Mouse (Mus musculus) neural tube, embryonic 14.5 days (tissue): ENCODE data around the gene Hhat. TPM values are rescaled to one million over a fixed set of nuclear protein-coding genes. Genes with fewer than 3 reads are reported as not detected.

Experiments
- ATAC-seq: fragments of 200-750 bp; cut with Nextera tagmentation; 2 replicates; pipeline ENCODE4 v1.8.0; 2017; ENCODE audit warnings: low read depth, mild to moderate bottlenecking, moderate TSS enrichment, moderate library complexity
- H3K27ac ChIP-seq: fragments of 300-500 bp; sonication (generic); 2 replicates; pipeline ENCODE4 v1.5.1; 2014; ENCODE audit warnings: low read depth, mild to moderate bottlenecking, control low read depth, low read length, moderate library complexity, mixed read lengths
- H3K27me3 ChIP-seq: fragments of 300-500 bp; sonication (generic); 2 replicates; pipeline ENCODE4 v1.6.1; 2014; ENCODE audit warnings: low read length; ENCODE audit not compliant: control insufficient read depth, insufficient read depth
- H3K36me3 ChIP-seq: fragments of 300-500 bp; sonication (generic); 2 replicates; pipeline ENCODE4 v1.6.1; 2014; ENCODE audit warnings: low read length, mixed read lengths; ENCODE audit not compliant: control insufficient read depth, insufficient read depth
- H3K4me1 ChIP-seq: fragments of 300-500 bp; sonication (generic); 2 replicates; pipeline ENCODE4 v1.6.1; 2014; ENCODE audit warnings: low read length; ENCODE audit not compliant: control insufficient read depth, insufficient read depth
- H3K4me2 ChIP-seq: fragments of 300-500 bp; sonication (generic); 2 replicates; pipeline ENCODE4 v1.6.1; 2014; ENCODE audit warnings: mild to moderate bottlenecking, low read depth, low read length, control low read depth
- H3K4me3 ChIP-seq: fragments of 300-500 bp; sonication (generic); 2 replicates; pipeline ENCODE4 v1.5.1; 2014; ENCODE audit warnings: low read depth, low read length, control low read depth, mixed read lengths
- H3K9ac ChIP-seq: fragments of 300-500 bp; sonication (generic); replicated peaks from 2 replicates; pipeline ENCODE4 v1.6.1; 2014; ENCODE audit warnings: low read depth, mild to moderate bottlenecking, control low read depth, low read length, mixed read lengths
- H3K9me3 ChIP-seq: fragments of 300-500 bp; sonication (generic); 2 replicates; pipeline ENCODE4 v1.6.1; 2016; ENCODE audit warnings: low read length; ENCODE audit not compliant: control insufficient read depth
- WGBS: fragments of 180-500 bp; shearing (Covaris S2); extraction: QIAGEN DNeasy Blood & Tissue Kit; methylation state at CpG from one replicate; pipeline ENCODE4 v1.1.7; 2014; 5-methylcytosine and 5-hydroxymethylcytosine counted together
- polyA plus RNA-seq: library from polyadenylated mRNA; unstranded; fragments of >200 nt; fragmentation: Nextera tagmentation; extraction: Ambion mirVana; gene quantifications from 2 replicates; pipeline ENCODE4 v1.2.1, GENCODE M21; 2014

Gene Hhat
- polyA plus RNA-seq, 1 experiment from 2014 or later, result 3.1 TPM

DNA sequence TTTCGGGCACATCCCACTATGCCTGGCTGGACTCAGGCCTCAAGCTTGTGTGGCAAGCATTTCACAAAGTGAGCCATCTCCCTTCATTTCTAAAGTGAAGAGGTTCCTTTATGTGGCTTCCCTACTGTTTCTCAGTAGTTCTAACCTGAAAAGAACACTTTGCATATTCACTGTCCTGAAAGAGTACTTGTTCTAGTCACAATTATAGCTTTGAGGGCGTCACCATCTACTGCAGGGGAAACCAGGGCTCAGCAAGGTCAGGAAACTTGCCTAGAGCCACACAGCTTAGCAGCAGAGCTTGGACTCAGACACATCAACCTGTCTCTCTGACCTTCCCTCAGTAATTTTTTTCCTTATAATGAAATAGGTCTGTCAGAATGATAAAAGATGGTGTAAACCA lies 6.5 kb downstream of the Hhat start:
- Histone ChIP-seq H3K4me3 (no peak overlapping the region), H3K36me3 (no peaks in the 10 kb centered on the region), H3K27me3 (no peaks in the 10 kb centered on the region), H3K9me3 (no peaks in the 10 kb centered on the region), H3K4me2 (no peak overlapping the region), H3K27ac (no peak overlapping the region), H3K9ac (no peak overlapping the region), H3K4me1 (no peaks in the 10 kb centered on the region)
- 64% methylated on average over 2 of the region's 2 CpGs for WGBS
- ATAC-seq, result no peak

DNA sequence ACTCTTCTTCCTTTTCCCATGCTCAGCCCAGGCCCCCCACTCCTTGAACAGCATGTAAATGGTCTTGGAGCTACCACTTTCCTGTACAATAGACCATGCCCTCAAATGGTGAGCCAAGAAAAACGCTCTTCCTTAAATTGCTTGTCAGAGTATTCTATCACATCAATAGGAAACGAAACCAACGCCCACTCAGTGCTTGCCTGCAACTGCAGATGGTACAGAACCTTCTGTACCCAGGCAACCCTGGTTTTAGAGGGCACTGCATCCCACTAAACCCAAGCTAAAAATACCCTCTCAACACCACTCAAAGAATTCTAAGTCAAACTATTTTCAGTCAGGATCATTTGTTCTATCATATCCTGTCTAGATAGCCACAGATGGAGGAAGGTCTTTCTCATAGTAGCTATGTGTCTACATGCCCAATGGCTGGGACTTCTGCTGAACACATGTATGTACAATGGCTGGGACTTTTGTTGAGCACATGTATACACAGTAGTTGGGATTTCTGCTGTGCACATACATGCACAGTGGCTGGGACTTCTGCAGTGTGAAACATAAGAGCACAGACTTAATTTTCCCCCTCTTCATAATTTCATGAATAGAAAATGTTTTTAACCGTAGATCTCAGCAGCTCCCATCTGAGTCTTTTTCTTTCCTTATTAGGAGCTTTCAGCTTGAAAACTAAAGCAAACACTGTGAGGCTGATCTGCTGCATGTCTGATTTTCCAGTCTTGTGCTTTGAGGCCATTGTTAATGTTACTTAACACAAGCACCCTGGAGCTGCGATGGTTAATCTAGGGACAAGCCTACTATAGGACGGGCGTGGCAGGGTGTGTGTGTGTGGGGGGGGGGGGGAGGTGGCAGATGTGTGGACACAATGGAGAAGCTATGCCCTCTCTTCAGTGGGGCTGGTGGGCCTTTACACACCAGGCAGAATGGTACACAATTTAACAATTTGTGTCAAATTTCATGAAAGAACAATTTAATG lies 7.8 kb downstream of the Hhat start:
- Histone ChIP-seq H3K36me3 (no peaks in the 10 kb centered on the region), H3K9me3 (no peaks in the 10 kb centered on the region), H3K27me3 (no peaks in the 10 kb centered on the region), H3K27ac (no peak overlapping the region), H3K4me3 (no peak overlapping the region), H3K4me2 (no peak overlapping the region), H3K4me1 (no peaks in the 10 kb centered on the region), H3K9ac (no peak overlapping the region)
- no peak for ATAC-seq
- WGBS, result 74% methylated on average over 7 of the region's 7 CpGs

DNA sequence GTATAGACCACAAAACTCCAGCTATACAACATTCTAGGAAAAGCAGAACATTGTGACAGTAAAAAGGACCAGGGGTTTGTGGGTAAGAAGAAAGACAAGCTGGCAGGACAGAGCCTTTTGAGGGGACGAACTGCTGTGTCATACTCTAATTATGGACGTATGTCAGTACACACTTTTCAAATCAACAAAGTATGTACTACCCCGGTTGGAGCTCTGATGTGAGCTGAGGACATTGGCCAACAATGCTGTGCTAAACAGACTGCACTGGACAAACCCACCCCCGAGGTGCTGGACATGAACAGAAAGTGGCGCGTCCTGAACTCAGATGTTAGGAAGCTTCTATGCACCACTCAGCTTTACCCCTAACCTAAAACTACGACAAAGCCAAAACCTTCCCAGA lies 14.3 kb downstream of the Hhat start:
- Histone ChIP-seq H3K9me3 (no peaks in the 10 kb centered on the region), H3K27ac (no peak overlapping the region), H3K4me2 (no peak overlapping the region), H3K9ac (no peak overlapping the region), H3K4me1 (peaks cover 17% of the 10 kb centered on the region), H3K36me3 (no peaks in the 10 kb centered on the region), H3K4me3 (no peak overlapping the region), H3K27me3 (no peaks in the 10 kb centered on the region)
- 89% methylated on average over 7 of the region's 7 CpGs for WGBS
- no peak for ATAC-seq

DNA sequence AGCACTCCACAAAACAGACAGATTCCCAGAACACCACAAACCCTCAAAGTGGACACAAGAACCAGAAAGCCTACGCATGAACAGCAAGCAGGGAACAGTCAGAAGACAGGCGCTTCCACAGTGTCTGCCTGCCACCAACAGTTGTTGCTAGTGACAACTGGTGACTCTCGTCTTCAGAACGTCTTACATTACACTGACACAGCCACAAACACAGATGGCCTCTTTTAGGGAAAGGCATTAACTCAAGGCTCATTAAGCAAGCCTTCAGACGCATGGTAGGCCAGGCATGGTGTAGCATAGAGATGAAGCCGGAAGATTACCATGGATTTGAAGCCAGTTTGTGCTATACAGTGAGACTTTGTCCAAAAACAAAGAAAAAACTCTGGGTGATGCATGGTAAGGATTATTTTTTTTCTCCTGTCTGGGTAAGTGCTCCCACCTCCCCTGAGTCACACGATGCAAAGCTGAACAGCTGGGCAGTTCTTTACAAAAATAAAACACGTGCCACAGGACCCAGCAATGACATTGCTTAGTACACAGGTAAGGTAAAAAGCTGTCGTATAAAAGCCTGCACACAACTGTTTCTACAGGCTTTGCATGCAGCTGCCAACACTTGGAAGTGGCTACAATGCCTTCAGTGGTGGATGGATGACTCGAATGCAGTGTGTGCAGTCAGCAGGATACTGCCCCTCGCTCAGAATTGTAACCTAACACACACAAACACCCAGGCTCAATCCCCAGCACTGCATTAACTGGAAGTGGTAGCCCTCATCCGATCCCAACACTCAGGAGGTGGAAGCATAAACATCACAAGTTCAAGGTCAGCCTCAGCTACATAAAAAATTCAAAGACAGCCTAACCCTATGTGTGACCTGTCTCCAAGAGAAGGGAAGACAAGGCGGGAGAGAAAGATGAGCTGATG lies 15.1 kb downstream of the Hhat start:
- Histone ChIP-seq H3K36me3 (no peaks in the 10 kb centered on the region), H3K27ac (peak overlapping the region; percentile 4), H3K4me3 (no peak overlapping the region), H3K4me2 (0 out of 2 replicates have a peak overlapping the region, but pooled peaks have one; percentile 14), H3K9ac (no peak overlapping the region), H3K9me3 (no peaks in the 10 kb centered on the region), H3K4me1 (peaks cover 17% of the 10 kb centered on the region), H3K27me3 (no peaks in the 10 kb centered on the region)
- 26% methylated on average over 13 of the region's 13 CpGs for WGBS
- peak; percentile 93 for ATAC-seq

DNA sequence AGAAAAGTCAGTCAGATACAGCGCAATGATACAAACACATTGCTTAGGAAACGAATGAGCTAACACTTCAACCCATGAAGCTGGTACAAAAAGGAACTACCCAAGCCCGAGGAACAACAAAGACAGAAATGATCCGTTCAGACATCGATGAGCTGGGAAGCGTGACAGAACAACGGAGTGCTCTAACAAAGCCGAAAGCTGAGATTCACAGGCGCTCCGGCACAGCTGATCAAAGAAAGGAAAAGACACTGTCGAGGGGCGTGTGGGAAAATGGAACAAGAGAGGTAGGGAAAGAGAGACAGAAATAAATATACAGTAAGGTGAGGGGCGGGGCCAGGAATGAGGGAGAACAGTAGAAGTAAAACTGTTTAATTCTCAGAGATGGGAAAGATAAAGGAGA lies 15.8 kb downstream of the Hhat start:
- ATAC-seq, result peak; percentile 23; the same call in 1 of the 2 replicates
- 28% methylated on average over 13 of the region's 13 CpGs for WGBS
- no peaks in the 10 kb centered on the region for H3K9me3 ChIP-seq
- 0 out of 2 replicates have a peak overlapping the region, but pooled peaks have one; percentile 14 for H3K4me2 ChIP-seq
- no peak overlapping the region for H3K4me3 ChIP-seq
- H3K4me1 ChIP-seq, result peaks cover 17% of the 10 kb centered on the region
- H3K27me3 ChIP-seq, result no peaks in the 10 kb centered on the region
- H3K36me3 ChIP-seq, result no peaks in the 10 kb centered on the region
- peak overlapping the region; percentile 4; the same call in 1 of the 2 replicates for H3K27ac ChIP-seq
- H3K9ac ChIP-seq, result no peak overlapping the region

DNA sequence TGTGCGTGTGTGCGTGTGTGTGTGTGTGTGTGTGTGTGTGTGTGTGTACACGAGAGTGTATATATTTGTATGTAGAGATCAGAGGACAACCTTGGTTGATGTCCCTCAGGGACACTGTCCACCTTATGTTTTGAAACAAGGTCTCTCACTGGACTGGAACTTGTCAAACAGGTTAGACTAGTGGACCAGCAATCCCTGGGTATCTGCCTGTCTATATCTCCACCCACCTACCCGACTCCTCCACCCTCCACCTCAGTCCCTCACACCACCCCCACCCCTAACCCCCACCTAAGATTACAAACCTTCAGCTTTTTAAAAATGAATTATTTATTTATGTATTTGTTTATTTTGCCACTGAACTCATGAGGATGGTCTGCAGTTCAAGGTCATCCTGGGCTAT lies 16.8 kb downstream of the Hhat start:
- no peak overlapping the region for H3K27ac ChIP-seq
- no peaks in the 10 kb centered on the region for H3K27me3 ChIP-seq
- no peak overlapping the region for H3K4me3 ChIP-seq
- peaks cover 17% of the 10 kb centered on the region for H3K4me1 ChIP-seq
- no peaks in the 10 kb centered on the region for H3K36me3 ChIP-seq
- WGBS, result 94% methylated on average over 4 of the region's 4 CpGs
- no peaks in the 10 kb centered on the region for H3K9me3 ChIP-seq
- no peak overlapping the region for H3K4me2 ChIP-seq
- no peak overlapping the region for H3K9ac ChIP-seq
- no peak for ATAC-seq

DNA sequence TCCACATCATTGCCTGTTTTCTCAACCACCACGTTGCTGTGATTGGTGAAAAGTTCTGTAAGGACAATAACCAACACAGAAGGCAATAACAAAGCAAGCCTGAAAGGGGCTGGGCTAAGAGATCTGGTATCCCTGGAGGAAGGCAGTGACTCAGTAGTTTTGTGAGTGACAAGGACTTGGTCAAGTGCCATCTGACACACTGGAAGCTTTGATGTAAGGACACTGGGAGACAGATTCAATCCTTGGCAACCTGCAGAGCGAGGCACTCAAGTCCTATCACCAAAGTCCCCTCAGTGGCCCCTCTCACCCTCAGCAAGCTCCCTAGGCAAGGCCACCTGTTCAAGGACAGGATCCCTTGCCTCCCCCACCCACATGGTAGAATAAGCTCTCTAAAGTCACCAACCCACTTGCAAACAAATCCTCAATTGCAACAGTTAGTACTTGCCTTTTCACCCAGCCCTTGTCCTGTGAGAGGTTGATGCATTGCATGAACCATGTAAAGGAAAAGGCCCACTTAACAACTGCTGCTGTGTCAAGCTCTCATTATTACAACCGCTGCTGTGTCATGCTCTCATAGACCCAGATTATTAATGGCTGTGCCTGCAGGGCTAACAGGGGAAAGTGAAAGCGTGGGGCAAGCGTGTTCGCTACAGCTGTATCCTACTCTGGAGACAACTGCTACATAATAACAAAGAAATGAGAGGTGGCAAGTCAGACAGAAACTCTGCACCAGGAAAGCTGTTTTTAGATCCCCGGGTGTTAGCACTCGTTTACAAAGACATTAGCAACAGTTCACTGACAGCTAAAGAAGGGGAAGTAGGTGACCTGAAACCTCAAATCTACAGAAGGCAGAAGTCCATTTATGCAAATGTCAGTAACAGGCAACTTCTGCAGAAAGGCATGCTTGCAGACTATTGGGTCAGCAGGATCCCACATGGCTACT lies 18.1 kb downstream of the Hhat start:
- 0 out of 2 replicates have a peak overlapping the region, but pooled peaks have one; percentile 7 for H3K4me2 ChIP-seq
- no peak overlapping the region for H3K4me3 ChIP-seq
- 12% methylated on average over 8 of the region's 8 CpGs for WGBS
- peaks cover 17% of the 10 kb centered on the region for H3K4me1 ChIP-seq
- H3K27me3 ChIP-seq, result no peaks in the 10 kb centered on the region
- no peaks in the 10 kb centered on the region for H3K36me3 ChIP-seq
- no peak for ATAC-seq
- H3K9me3 ChIP-seq, result no peaks in the 10 kb centered on the region
- peak overlapping the region; percentile 52 for H3K27ac ChIP-seq
- H3K9ac ChIP-seq, result no peak overlapping the region

DNA sequence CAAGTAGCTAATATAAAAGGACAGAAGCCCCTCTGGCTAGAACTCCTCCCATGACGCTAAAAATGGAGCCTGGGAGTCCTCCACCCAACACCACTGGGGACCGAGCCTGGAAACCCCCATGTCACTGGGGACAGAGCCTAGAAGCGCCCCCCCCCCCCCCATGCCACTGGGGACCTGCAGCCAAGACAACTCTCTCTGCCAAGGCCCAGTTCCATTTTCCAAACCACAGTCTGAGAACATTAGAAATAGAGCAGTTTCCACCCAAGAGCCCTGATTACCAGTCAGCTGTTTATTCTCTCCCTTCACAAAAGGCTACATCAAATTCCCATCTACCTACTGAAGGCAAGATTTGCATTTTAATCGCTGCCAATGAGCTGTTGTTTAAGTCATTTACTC lies 21.0 kb downstream of the Hhat start:
- 60% methylated on average over 4 of the region's 4 CpGs for WGBS
- no peak overlapping the region for H3K27ac ChIP-seq
- no peaks in the 10 kb centered on the region for H3K36me3 ChIP-seq
- H3K9ac ChIP-seq, result no peak overlapping the region
- no peak for ATAC-seq
- no peak overlapping the region for H3K4me3 ChIP-seq
- no peak overlapping the region for H3K4me2 ChIP-seq
- peaks cover 7% of the 10 kb centered on the region; the same call in 1 of the 2 replicates for H3K4me1 ChIP-seq
- H3K27me3 ChIP-seq, result no peaks in the 10 kb centered on the region
- no peaks in the 10 kb centered on the region for H3K9me3 ChIP-seq
